Mouse (Mus musculus): ENCODE measurements around the gene Snx12.

DNA sequence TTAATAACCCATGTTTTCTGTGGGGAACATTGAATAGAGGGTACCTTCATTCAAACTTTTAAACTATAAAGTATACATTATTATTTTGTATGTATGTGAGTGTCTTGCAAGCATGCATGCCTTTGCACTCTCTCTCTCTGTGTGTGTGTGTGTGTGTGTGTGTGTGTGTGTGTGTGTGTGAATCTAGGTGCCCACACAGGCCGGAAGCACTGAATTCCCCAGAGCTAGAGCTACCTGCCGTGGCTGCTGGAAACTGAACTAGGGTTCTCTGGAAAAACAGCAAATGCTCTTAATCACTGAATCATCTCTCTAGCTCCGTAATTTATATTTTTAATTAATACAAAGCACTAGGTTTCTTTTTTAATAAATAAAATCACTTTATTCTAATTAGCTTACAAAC is 59.1 kb downstream of the Snx12 start:
- TF ChIP-seq POLR2A (IDR thresholded peaks at IDR 0.05; ENCODE audit: insufficient read length, low read depth) = no peak
- no peak for TF ChIP-seq USF1 (IDR thresholded peaks at IDR 0.05; ENCODE audit: low read depth)
- TF ChIP-seq MAX (IDR thresholded peaks at IDR 0.05; ENCODE audit: low read depth) = no peak
- TF ChIP-seq MYOG (IDR thresholded peaks at IDR 0.05; ENCODE audit: control insufficient read depth in 1 of 3, insufficient read depth in 1 of 3, insufficient read length in 2 of 3, low read depth in 2 of 3) = no peak
- no peak for TF ChIP-seq TCF3 (IDR thresholded peaks at IDR 0.05; ENCODE audit: insufficient read length, low read depth)
- no peak for TF ChIP-seq TCF12 (IDR thresholded peaks at IDR 0.05; ENCODE audit: insufficient read depth, poor library complexity, severe bottlenecking)
- no peak for TF ChIP-seq E2F4 (IDR thresholded peaks at IDR 0.05; ENCODE audit: insufficient read depth)
